Mouse (Mus musculus): Measurements from ENCODE around the gene Bod1l. TPM values are rescaled to one million over a fixed set of nuclear protein-coding genes. Genes with fewer than 3 reads are reported as not detected.

Gene Bod1l
- polyA plus RNA-seq (2014; fragmentation: Illumina TruSeq; extraction: RNeasy Lipid Tissue Mini Kit (QIAGEN cat#74804); ENCODE audit: low read depth, low replicate concordance), result 26.0 TPM

GRCm38 (mm10) chr5:41844147-41844529 lies at the start of gene Bod1l:
Bod1l (minus strand) TSS chr5:41844315.

GRCm38 (mm10) chr5:41763731-41764721 lies 80.1 kb downstream of the Bod1l start, which contains the start of gene Nkx3-2:
Nkx3-2 (minus strand) TSS chr5:41764501.

Other genes starting within 250 kb of the Bod1l start
- 104 TPM for gene Rab28, start 136.2 kb downstream of the Bod1l start, polyA plus RNA-seq (2014; fragmentation: Illumina TruSeq; extraction: RNeasy Lipid Tissue Mini Kit (QIAGEN cat#74804); ENCODE audit: low read depth, low replicate concordance)
- not detected for gene Nkx3-2, start 79.8 kb downstream of the Bod1l start, polyA plus RNA-seq (2014; fragmentation: Illumina TruSeq; extraction: RNeasy Lipid Tissue Mini Kit (QIAGEN cat#74804); ENCODE audit: low read depth, low replicate concordance)
- gene Gm16223, start 223.6 kb upstream of the Bod1l start, polyA plus RNA-seq (2014; fragmentation: Illumina TruSeq; extraction: RNeasy Lipid Tissue Mini Kit (QIAGEN cat#74804); ENCODE audit: low read depth, low replicate concordance), result not detected

Data from kidney, adult 10 weeks (tissue).